In genomic region chr4:135297931-135298546, GRCm38 (mm10) we compare ENCODE assay signal across 8 mouse cellular contexts. TPM values are rescaled to one million over a fixed set of nuclear protein-coding genes. Genes with fewer than 3 reads are reported as not detected.
DNase-seq lines count a peak whose midpoint lies in the region; ATAC-seq lines count a peak whose summit lies in the region.

No protein-coding gene starts in this region.

- H3K4me1 ChIP-seq in forebrain, embryonic 14.5 days (ENCODE audit: control insufficient read depth, insufficient read depth, low read length), result peaks cover 10% of the 10 kb centered on the region
- no peaks in the 10 kb centered on the region for H3K4me1 ChIP-seq in hindbrain, embryonic 16.5 days (ENCODE audit: control insufficient read depth, insufficient read depth, low read depth, low read length)
- H3K4me1 ChIP-seq in limb, embryonic 15.5 days, result peaks cover 26% of the 10 kb centered on the region

- peak overlapping the region; percentile 30; the same call in 1 of the 2 replicates for H3K4me2 ChIP-seq in forebrain, embryonic 14.5 days (ENCODE audit: low read length)
- H3K4me2 ChIP-seq in hindbrain, embryonic 16.5 days (ENCODE audit: low read length), result peak overlapping the region; percentile 38
- H3K4me2 ChIP-seq in limb, embryonic 15.5 days, result 0 out of 2 replicates have a peak overlapping the region, but pooled peaks have one; percentile 5

- peak; percentile 38 for DNase-seq in adrenal gland, adult 2 months
- no peak for DNase-seq in adrenal gland, postnatal 4 days (ENCODE audit: low spot score in 2 of 2)
- peak; percentile 68 for DNase-seq in MN1 (ENCODE audit: low spot score)
- peak; percentile 82 for DNase-seq in forebrain, embryonic 14.5 days (ENCODE audit: low spot score)
- peak; percentile 47 for DNase-seq in right cerebral cortex, postnatal 25 days
- DNase-seq in embryo, embryonic 10 days (ENCODE audit: low spot score), result no peak

- ATAC-seq in forebrain, embryonic 14.5 days, result peak; percentile 91
- peak; percentile 98 for ATAC-seq in hindbrain, embryonic 16.5 days
- peak; percentile 84 for ATAC-seq in limb, embryonic 15.5 days (ENCODE audit: insufficient number of reproducible peaks, low FRiP score, low TSS enrichment, low read depth)

- H3K9ac ChIP-seq in forebrain, embryonic 14.5 days (ENCODE audit: low read length), result no peak overlapping the region
- no peak overlapping the region for H3K9ac ChIP-seq in hindbrain, embryonic 16.5 days (ENCODE audit: low read depth, low read length)
- no peak overlapping the region for H3K9ac ChIP-seq in limb, embryonic 15.5 days

- H3K9me3 ChIP-seq in forebrain, embryonic 14.5 days (replicated peaks; ENCODE audit: control insufficient read depth, low read length), result no peaks in the 10 kb centered on the region
- H3K9me3 ChIP-seq in hindbrain, embryonic 16.5 days (ENCODE audit: control insufficient read depth, low read length), result no peaks in the 10 kb centered on the region
- H3K9me3 ChIP-seq in limb, embryonic 15.5 days, result no peaks in the 10 kb centered on the region

- H3K27ac ChIP-seq in forebrain, embryonic 14.5 days (ENCODE audit: low read depth, low read length), result 0 out of 2 replicates have a peak overlapping the region, but pooled peaks have one; percentile 27
- H3K27ac ChIP-seq in hindbrain, embryonic 16.5 days (ENCODE audit: low read depth, low read length), result 0 out of 2 replicates have a peak overlapping the region, but pooled peaks have one; percentile 12
- peak overlapping the region; percentile 65 for H3K27ac ChIP-seq in limb, embryonic 15.5 days

- H3K36me3 ChIP-seq in forebrain, embryonic 14.5 days (ENCODE audit: control insufficient read depth, insufficient read depth, low read length), result no peaks in the 10 kb centered on the region
- H3K36me3 ChIP-seq in hindbrain, embryonic 16.5 days (ENCODE audit: control insufficient read depth, insufficient read depth, low read length), result no peaks in the 10 kb centered on the region
- no peaks in the 10 kb centered on the region for H3K36me3 ChIP-seq in limb, embryonic 15.5 days

- no peaks in the 10 kb centered on the region for H3K27me3 ChIP-seq in forebrain, embryonic 14.5 days (replicated peaks; ENCODE audit: control insufficient read depth, insufficient read depth, low read length)
- no peaks in the 10 kb centered on the region for H3K27me3 ChIP-seq in hindbrain, embryonic 16.5 days (replicated peaks; ENCODE audit: control insufficient read depth, insufficient read depth, low read length)
- no peaks in the 10 kb centered on the region for H3K27me3 ChIP-seq in limb, embryonic 15.5 days

- H3K4me3 ChIP-seq in forebrain, embryonic 14.5 days (ENCODE audit: low read depth, low read length), result no peak overlapping the region
- H3K4me3 ChIP-seq in hindbrain, embryonic 16.5 days (ENCODE audit: low read length), result no peak overlapping the region
- no peak overlapping the region for H3K4me3 ChIP-seq in limb, embryonic 15.5 days

- 42% methylated on average over 15 of the region's 15 CpGs for WGBS in forebrain, embryonic 14.5 days
- 39% methylated on average over 15 of the region's 15 CpGs for WGBS in hindbrain, embryonic 16.5 days
- WGBS in limb, embryonic 15.5 days, result 54% methylated on average over 15 of the region's 15 CpGs

RNA-seq across cellular contexts. Expression of gene Clic4, which starts 25.4 kb away (rescaled TPM):
- total RNA-seq in adrenal gland, adult 2 months (2021), result 100 to 1,000 TPM in 1 of 2 experiments, 10 to 100 TPM in 1; 80.4 to 120 TPM
- 42.2 and 42.7 TPM in 2 replicates for polyA plus RNA-seq in adrenal gland, adult 2 months (2012; rRNA removed)
- 10 to 100 TPM; 83.9 to 96.2 TPM for total RNA-seq in adrenal gland, postnatal 4 days (2021)
- polyA plus RNA-seq in forebrain, embryonic 14.5 days (2014; fragmentation: Nextera tagmentation; extraction: Ambion mirVana), result 74.1 and 74.4 TPM in 2 replicates
- 56.1 and 71.0 TPM in 2 replicates for polyA plus RNA-seq in hindbrain, embryonic 16.5 days (2015; fragmentation: Nextera tagmentation; extraction: Ambion mirVana)
- polyA plus RNA-seq in limb, embryonic 15.5 days (2015; fragmentation: Nextera tagmentation; extraction: Ambion mirVana), result 117 and 133 TPM in 2 replicates

RNA-seq across cellular contexts. Expression of gene Srrm1, which starts 55.1 kb away (rescaled TPM):
- 100 to 1,000 TPM; 107 to 122 TPM for total RNA-seq in adrenal gland, adult 2 months (2021)
- 19.4 and 23.2 TPM in 2 replicates for polyA plus RNA-seq in adrenal gland, adult 2 months (2012; rRNA removed)
- total RNA-seq in adrenal gland, postnatal 4 days (2021), result 100 to 1,000 TPM; 197 to 232 TPM
- polyA plus RNA-seq in forebrain, embryonic 14.5 days (2014; fragmentation: Nextera tagmentation; extraction: Ambion mirVana), result 129 and 152 TPM in 2 replicates
- 151 and 163 TPM in 2 replicates for polyA plus RNA-seq in hindbrain, embryonic 16.5 days (2015; fragmentation: Nextera tagmentation; extraction: Ambion mirVana)
- 207 and 214 TPM in 2 replicates for polyA plus RNA-seq in limb, embryonic 15.5 days (2015; fragmentation: Nextera tagmentation; extraction: Ambion mirVana)

Comparison
In these comparisons a context has a peak if more than half of its experiments do, and no peak if none do; other contexts are left out.
1. DNase-seq: peak in adrenal gland, adult 2 months (single experiment), MN1 (single experiment), forebrain, embryonic 14.5 days (single experiment) and right cerebral cortex, postnatal 25 days (single experiment); none in adrenal gland, postnatal 4 days (0 of 2) and embryo, embryonic 10 days (single experiment).
2. H3K27ac ChIP-seq: peak in every context shown above with its lines; median percentile 65 in limb, embryonic 15.5 days; 27 in forebrain, embryonic 14.5 days; 12 in hindbrain, embryonic 16.5 days.
3. Peak in every context shown above with its lines, with median percentiles within 50 percentile points of each other: ATAC-seq and H3K4me2 ChIP-seq.